Mouse (Mus musculus) mouse trophoblast stem cell (cell line): ENCODE results near the gene Fbxo6.

Experiments
- in situ Hi-C, 2 experiments: fragments of 300-500 bp; cut with MseI, MboI; formaldehyde crosslinking; loops; 2 replicates in 1 of 2; 3 replicates in 1 of 2; pipeline ENCODE4 v1.15.1; 2025

Fbxo6 gene

GRCm38 (mm10) chr4:148164002-148164439, 12.1 kb upstream of the Fbxo6 start:
- in situ Hi-C loops: loop anchor here in 1 of 2 experiments (5.0 kb wide), 1 partner anchor 47 kb away; no protein-coding TSS in a partner anchor

GRCm38 (mm10) chr4:148160436-148161390, 8.8 kb upstream of the Fbxo6 start, which contains the start of the genes Fbxo44 and Fbxo2:
Gene Fbxo44, minus strand, starts transcription at chr4:148160482.
Gene Fbxo2, plus strand, starts transcription at chr4:148160621.
- in situ Hi-C loops: loop anchor here in 1 of 2 experiments (5.0 kb wide), 1 partner anchor 43 kb away; no protein-coding TSS in a partner anchor

GRCm38 (mm10) chr4:148159544-148160435, 7.8 kb upstream of the Fbxo6 start:
- in situ Hi-C loops: loop anchor here in 1 of 2 experiments (5.0 kb wide), 1 partner anchor 42 kb away; no protein-coding TSS in a partner anchor

- in situ Hi-C loops: no loop called here
These were observed 6.8 kb upstream of the Fbxo6 start for GRCm38 (mm10) chr4:148158436-148159348.

DNA sequence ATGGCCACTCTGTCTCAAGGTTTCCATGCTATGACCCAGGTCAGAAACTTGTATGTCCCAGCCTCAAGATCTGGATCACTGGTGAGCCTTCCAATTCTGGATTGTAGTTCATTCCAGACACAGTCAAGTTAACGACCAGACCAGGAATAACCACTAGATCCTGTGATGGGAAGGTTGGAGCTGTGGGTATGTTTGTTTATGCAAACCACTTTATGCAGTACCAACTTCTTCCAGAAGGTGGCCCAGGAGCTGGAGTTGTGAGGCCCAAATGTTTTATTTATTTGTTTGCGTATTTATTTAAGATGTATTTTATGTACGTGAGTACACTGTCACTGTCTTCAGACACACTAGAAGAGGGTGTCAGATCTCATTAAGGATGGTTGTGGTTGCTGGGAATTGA, 3.0 kb upstream of the Fbxo6 start:
- in situ Hi-C loops: no loop called here

GRCm38 (mm10) chr4:148154006-148154405, 2.1 kb upstream of the Fbxo6 start:
- in situ Hi-C loops: no loop called here

DNA sequence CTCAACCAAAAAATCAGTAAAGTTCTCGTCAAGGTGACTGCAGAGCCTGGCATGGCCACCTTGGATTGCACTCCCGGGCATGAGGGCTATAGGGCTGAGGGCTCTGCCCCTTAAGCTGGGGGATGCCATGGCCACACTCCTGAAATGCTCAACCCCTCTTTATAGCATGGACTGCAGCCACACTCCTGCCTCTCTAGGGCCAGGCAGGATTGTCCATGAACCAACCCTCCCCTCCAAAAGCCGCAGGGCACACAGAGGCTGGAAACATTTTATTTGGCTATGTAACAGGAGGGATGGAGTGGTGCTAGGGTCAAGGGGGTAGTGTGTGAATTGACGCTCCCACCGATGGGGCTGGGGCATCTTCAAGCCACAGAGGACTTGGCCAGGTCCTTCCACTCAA, 607 bp upstream of the Fbxo6 start:
- in situ Hi-C loops: no loop called here

GRCm38 (mm10) chr4:148150953-148151266, 1.0 kb downstream of the Fbxo6 start:
- in situ Hi-C loops: no loop called here

DNA sequence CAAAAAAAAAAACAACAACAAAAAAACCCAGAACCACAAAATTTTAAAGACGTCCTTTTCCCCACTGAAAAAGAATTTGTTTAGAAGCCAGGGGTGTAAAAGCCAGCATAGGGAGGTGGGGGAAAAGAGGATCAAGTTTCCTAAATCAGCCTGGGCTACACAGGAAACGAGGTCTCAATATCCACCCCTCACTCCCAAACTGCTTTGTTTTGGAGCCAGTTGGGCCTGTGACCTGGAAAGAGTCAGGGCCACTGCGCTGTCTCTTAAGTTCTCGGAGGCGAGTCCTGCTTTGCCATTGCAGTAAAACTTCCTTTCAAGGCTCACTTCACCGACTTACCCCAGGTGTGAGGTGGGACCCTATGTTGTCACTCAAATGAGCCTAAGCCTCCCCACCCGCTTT, 1.7 kb downstream of the Fbxo6 start:
- in situ Hi-C loops: no loop called here

DNA sequence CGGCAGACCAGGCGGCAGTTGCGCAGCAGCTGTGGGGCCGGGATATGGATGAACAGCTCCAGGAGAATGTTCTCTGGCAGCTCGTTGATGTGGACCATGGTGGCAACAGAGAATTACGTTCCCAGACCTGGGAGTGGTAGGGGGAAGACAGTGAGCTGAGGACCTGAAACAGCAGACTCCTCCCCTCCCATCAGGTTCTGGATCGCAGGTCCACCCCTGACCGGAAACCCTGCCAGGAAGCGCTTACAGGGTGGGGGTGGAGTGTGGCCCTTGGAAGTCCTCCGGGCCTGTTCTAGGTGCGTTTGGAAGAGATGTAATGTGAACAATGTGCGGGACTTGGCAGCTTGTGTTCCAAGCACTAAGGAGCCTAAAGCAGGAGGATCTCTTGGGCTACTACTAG, 2.4 kb downstream of the Fbxo6 start:
- in situ Hi-C loops: no loop called here

DNA sequence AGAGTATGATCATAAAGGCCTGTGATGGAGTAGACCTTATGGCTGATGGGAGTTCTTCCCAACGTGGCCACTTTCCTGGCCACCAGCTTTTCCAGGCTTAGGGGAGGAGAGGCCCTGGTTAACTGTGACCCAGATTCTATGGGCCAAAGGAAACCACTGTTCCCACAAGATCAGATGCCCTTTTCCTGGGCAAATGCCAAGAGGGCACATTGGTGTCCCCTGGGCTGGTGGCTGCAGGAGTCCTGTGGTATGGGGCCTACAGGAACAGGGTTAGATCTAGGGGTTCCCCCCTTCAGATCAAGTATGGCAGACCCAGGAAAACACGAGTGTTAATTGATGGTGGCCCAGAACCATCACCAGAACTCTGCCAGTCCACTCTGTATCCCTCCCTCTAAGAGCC, 4.2 kb downstream of the Fbxo6 start:
- in situ Hi-C loops: no loop called here

- in situ Hi-C loops: no loop called here
These were observed 8.2 kb downstream of the Fbxo6 start for GRCm38 (mm10) chr4:148143721-148144120.

- in situ Hi-C loops: no loop called here
These were observed 11.6 kb downstream of the Fbxo6 start for GRCm38 (mm10) chr4:148140098-148141011.

GRCm38 (mm10) chr4:148139767-148140097, 12.2 kb downstream of the Fbxo6 start:
- in situ Hi-C loops: no loop called here

DNA sequence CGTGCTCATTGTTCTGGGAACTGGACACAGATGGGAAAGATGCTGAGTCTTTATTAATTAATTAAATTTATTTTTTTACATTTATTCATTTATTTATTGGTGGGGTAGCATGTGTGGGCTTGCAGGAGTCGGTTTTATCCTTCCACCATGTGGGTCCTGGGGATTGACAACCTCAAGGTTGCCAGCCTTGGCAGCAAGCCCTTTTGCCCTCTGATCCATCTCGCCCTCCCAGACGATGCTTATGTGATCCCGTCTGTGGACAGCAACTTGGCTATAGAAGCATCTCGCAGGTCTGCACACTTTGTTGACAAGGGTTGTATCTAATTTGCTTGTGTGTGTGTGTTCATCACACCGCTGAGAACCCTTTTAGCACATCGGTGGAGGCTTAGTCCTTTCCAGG, 14.4 kb downstream of the Fbxo6 start:
- in situ Hi-C loops: no loop called here

DNA sequence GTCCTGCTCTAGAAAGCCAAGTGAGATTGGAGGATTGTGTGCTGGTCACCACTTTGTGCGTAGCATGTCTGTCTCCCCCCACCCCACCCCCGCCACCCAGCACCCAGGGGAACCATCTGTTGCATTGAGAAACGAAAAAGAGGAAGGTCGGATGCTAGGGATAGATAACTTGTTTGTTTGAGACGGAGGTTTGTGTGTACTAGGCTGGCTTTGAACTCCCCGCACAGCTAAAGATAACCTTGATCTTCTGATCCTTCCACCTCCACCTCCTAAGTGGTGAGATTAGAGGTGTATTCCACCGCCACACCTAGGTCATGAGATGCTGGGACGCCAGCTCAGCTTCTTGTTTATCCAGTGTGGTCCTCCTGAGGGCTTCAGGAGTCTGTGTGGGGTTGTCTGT, 17.0 kb downstream of the Fbxo6 start:
- in situ Hi-C loops: no loop called here

DNA sequence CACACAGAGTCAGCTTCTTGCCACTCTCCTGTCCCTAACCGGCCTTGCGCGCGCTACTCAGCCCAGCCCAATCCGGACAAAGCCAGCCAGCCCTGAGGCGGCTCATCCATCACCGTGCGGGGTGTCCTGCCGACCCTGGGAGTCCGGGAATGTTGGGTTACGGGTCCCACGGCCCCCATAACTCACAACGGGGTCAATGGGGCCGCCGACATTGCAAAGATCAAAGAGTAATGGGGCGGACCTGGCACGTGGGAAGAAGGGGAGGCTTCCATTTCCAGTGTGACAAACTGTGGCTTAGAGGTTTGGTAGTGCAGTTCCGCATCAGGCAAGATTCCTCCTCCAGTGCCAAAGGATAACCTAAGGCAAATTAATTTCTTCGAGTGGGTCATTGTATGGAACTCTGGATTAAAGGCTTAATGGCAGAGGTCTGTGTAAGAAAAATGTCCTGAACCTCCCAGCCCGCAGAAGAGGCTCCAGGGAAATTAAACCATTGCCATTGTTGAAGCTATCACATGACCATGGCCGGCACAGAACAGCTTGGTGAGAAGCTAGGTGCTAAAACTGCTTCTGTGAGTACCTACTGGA, 20.4 kb downstream of the Fbxo6 start:
- in situ Hi-C loops: no loop called here

DNA sequence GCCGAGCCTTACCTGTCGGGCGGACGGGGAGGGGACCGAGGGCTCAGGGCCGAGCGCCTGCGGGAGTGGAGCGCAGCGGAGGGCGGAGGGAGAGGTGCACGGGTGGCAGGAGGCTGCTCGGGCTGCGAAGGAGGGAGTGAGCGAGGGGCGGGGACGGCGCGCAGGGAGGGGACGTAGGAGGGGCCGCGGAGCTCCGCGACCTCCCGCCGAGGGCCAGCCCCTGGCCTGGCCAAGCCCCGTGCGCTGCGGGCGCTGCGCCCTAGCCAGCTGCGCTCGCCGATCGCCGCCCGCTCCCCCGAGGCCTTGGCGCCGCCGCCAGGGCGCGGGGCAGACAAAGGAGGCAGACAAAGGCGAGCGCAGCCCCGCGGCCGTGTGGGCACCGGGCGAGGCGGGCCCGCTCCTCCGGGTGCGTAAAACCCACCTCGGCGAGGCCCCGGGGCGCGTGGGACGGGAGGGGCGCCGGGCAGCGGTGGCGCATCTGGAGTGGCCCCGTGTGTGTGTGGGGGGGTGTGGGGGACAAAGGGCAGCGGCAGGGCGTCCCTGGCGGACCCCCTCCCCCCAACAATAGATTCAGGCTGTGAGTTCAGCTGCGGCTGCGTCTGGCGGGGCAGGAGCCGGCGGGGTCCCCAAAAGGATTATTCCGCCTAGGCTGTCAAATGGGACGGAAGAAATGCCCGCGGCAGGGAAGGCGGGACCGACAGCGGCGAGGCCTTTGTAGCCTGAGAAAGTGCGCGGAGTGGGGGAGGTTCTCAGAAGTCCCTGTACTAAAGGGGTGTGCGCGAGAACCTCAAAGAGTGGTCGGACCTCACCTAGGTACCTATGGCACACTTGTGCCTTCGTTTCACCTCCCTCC, 21.2 kb downstream of the Fbxo6 start, which contains the start of gene Draxin:
Gene Draxin, minus strand, starts transcription at position 138 of the 853 bp plus-strand sequence.
- in situ Hi-C loops: no loop called here

DNA sequence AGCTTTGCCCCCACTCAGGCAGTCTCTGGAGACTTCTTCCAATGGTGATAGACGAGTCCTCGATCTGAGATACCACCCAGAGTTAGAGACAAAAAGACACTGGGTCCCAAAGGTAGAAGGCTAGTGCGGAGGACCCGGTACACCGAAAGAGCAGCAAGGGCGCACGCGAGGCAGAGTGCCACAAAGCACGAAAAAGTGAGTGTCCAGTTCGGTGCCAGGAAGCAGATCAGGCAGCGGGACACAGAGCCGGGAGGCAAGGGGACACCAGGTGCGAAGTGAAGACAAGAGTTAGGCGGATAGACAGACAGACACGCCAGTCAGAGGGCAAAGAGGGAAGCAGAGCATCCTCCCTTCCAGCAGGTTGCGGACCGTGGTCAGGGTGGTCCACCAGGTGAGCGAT, 21.8 kb downstream of the Fbxo6 start, which contains the start of gene Mad2l2:
Gene Mad2l2, plus strand, starts transcription at position 252 of the 400 bp plus-strand sequence.
- in situ Hi-C loops: no loop called here
